Mouse (Mus musculus): ENCODE results near the gene Insm1.

Insm1 gene

DNA sequence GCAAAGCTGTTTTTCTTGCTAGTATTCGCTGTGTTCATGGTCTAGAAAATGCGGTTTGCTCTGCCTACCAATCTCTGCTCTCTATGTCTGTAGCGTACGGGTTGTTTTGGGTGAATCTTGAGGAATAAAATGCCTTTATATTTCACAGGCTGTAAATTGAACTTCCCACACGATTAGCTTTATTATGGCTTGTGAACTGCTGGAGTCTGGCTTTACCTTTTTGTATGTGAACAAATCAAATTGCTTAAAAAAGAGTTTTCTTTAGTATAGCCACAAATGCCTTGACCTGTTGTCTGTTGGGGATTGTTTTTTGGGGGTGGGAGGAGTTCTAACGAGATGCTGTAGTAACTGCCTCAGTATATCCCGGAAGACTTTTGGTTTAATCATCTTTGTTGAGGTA lies 2.4 kb downstream of the Insm1 start:
- DNase-seq (ENCODE audit: low spot score in 2 of 2), result no peak

DNA sequence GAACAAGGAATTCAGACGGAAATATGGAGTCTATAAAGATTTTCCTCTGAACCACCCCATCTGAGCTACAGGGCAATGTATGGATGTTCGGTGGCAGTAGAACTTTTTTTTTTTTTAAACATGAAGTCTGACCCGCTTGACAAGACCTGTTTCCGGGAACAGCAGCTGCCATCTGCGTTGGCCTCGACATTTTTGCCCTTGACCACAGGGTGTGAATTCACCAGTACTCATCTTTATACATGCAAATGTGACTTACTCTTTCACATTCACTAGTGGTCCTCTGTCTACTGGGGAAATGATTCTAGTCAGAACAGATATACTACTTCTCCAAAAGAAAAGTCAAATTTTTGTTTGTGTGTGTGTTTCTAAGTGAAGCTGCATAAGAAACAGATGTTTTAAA lies 4.1 kb downstream of the Insm1 start:
- no peak for DNase-seq (ENCODE audit: low spot score in 2 of 2)

DNA sequence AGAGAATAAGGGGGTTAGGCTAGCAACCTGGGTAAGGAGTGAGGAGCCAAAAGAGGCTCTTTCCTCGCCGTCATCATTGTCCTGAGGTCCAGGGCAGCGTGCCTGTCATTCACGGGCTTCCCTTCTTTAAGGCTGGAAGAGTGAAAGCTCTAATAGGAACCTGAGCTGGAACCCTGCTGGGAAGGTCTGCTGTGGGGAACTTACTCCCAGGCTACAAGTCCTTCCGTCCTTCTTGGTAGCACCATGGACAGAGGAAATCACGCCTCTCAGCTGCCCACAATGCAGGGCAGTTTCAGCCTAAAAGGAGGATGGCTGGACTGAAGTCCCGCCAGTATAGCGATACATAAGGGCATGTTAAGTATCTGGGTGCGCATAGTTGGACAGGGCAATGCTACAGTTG lies 4.8 kb downstream of the Insm1 start:
- peak in 1 of 2 experiments; percentile 21 for DNase-seq (ENCODE audit: low spot score in 2 of 2)

DNA sequence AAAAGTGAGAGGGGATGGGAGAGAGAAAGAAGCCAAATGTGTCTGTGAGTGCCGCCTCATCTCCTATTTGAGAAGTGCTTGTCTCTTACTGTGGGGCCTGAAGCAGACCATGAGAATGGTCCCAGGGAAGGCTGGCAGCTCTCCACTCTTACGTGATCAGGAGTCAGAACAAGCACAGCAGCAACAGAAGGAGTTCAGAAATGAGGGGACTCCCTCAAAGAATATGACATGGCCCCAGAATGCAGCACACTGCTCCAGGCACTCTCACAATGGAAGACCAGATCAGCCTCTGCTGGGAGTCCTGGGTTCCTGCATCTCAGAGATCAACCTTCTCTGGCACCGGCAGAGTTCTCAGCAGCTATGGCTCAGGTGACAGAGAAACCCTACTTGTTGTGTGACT lies 5.9 kb downstream of the Insm1 start:
- no peak for DNase-seq (ENCODE audit: low spot score in 2 of 2)

DNA sequence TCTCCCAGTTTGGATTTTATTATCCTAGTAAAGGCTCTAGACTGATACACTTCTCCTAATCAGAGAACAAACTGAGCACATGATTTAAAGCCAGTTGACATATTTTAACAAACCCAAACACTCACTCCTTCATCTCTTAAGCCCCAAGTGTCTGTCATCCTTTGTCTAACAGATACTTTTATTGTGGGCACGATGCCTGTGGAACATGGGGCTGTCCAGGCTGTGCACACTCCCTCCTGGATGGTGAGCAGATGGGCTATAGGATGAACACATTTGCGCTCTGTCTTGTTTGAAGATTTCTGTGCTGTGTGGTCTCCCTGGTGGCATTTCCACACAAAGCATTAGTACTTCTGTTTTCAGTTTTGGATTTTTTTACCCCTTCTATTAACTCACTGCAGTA lies 6.7 kb downstream of the Insm1 start:
- no peak for DNase-seq (ENCODE audit: low spot score in 2 of 2)

DNA sequence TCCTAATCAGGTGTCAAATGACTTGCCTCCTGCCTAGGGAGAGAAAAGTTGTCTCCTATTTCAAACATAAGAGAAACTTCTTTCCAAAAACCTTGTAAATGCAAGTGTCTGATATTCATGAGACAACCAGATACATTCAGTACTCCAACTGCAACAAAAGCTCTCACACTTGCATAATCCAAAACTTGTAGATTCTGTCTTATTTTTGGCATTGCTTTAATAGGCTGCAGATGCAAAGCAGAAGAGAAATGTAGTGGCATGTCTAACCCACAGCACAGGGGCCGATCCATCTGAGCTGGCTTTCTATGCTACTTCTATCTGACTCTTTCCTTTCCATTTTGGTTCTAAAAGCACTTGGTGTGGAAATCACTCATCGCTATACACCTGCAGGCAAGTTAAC lies 9.8 kb downstream of the Insm1 start:
- DNase-seq (ENCODE audit: low spot score in 2 of 2), result no peak

DNA sequence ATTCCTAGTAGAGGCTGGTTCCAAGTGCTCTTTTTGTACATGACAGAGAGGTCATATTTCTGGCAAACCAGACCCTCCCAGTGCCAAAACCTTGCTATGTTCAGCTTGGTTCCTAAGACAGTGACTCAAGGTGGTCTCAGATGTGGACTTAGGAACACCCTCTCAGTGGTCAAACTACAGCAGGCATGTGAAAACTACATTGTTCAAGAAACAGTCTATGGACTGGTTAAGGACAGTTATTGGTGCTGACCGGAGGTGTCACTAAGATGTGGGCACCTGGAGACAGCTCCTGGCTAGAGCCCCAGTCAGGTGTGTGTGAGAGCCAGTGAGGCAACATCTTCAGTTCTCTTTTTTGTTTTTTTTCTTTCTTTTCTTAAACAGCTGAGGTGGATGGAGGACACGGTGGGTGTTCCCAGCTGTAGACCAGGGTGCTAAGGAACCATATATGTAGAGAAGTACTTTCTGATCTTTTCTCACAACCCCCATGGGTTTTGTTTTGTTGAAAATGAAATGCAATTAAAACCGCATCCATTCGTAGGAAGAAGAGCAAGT lies 17.6 kb downstream of the Insm1 start:
- DNase-seq (ENCODE audit: low spot score in 2 of 2), result no peak

DNA sequence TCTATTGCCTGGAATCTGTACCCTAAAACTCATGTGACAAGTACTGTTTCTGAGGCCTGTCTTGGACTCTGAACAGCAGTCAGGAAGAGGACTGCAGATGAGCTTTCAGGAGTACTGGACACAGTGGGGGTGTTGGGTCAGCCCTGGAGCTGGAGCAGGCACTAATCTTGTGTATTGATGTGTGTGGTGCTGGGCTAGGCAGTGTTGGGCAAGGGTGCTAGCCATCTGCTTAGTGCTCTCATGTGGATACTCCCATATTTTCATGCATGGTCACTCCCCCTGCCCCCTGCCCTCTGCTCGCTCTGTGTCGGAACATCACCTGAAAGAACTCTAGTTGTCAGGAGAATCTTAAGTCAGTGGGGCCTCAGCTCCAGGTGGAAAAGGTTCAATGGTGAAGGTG lies 22.3 kb downstream of the Insm1 start:
- no peak for DNase-seq (ENCODE audit: low spot score in 2 of 2)

DNA sequence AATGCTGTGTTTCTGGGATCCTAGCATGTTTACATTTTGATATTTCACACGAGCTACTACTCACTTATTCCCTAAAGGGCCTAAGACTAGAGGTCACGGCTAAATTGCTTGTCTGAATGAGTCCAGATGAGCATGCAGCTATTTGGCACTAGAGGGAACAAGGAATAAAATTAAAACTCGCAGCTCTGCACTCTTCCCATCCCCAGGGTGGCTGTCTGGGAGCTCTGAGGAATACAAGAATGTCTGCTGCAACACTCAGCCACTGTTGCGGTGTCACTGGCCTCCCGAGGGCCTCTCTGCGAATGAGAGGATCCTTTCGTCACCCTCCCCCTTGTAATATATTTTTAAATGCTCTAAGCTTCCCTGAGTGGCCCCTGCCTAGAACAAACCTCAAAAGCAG lies 23.7 kb downstream of the Insm1 start:
- no peak for DNase-seq (ENCODE audit: low spot score in 2 of 2)

DNA sequence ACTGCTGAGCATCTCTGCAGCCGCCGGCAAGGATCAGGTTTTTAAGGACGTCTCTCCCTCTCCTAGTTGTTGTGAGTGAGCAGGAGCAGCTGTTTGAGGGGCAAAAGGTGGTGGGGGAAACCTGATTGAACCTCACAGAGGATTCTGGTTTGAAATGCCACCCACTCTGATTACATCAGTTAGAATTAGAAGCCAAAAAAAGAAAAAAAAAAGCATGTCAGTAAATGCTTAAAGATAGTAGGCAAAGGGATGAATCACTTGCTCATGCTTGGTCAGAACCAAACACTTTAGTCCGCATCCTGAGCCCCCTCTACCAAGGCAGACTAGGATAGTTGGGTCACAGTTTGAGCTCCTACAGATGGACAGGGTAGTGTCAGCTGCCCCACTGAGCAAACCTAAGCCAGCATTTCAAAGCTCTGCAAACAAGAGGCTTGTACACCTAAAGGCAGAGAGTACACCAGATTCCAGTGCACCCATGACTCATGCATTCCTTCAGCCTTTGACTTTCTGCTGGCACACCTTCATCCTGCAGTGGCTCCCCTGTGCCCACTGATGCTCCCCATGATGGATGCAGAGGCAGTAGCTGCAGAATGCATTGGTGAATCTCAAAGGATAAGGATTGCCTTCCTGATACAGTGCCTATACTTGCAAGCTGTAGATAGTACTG lies 24.8 kb downstream of the Insm1 start:
- no peak for DNase-seq (ENCODE audit: low spot score in 2 of 2)

DNA sequence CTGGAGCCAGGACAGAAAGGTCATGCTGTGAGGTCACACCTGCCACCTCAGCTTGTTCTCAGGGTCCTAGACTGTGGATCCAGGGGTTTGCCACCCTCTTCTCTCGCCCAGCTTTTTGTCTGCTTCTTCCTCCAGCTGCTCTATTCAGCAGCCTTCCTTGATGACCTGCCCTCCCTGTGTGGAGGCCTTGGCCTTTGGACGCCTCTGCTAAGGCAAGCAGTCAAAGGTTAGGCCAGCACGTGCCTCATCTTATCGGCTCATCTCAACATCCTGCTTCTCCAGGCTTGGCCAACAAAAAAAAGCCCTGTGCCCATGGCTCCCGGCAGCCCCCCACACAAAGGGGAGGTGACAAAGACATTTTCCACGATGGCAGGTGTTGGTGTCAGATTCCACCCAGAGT lies 25.9 kb downstream of the Insm1 start:
- DNase-seq (ENCODE audit: low spot score in 2 of 2), result no peak

DNA sequence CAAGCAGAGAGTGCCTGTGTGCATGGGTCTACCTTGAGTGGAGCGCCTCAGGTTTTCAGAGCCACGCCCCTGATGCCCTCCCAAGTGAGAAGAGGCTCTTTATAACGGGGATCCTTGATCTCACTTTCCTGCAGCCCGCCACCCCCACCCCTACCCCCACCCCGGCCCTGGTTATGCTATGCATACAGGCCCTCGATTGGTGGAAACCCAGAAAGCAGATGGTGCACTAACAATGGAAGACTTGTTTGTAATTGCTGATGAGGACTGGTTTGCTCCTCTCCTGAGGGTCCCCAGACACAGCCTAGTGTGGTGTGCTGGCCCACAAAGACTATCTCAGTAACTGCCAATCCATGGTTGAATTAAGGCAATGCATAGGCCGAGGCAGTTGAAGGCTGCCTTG lies 27.3 kb downstream of the Insm1 start:
- DNase-seq (ENCODE audit: low spot score in 2 of 2), result no peak

DNA sequence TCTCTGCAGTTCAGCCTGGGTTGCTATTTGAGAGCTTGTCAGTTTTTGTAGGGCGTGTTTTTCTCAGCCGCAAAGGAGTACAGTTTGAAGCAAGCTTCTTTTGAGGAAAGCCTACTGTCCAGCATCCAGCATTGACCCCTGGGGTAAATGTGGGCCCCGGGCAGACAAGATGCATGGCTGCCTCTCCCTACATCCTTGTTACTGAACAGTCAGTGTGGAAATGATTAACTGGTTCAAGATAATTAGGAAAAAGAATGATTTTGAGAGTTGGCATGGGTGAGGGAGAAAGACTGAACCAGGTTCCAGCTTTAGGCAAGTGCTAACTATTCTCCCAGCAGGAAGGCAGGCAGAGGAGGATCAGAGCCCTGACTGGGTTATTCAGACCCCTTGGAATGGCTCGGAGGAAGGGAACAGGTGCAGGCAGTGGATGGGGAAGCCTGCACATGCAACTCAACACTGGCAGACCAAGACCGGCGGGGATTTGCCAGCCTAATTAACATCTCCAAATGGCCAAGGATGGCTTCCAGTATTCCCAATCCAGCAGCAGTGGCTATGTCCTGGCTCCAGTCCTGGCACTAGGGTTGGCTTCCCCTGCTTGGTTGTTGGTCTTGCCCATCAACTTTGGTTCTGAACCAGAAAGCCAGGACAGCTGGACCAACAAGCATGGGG lies 28.6 kb downstream of the Insm1 start:
- no peak for DNase-seq (ENCODE audit: low spot score in 2 of 2)

DNA sequence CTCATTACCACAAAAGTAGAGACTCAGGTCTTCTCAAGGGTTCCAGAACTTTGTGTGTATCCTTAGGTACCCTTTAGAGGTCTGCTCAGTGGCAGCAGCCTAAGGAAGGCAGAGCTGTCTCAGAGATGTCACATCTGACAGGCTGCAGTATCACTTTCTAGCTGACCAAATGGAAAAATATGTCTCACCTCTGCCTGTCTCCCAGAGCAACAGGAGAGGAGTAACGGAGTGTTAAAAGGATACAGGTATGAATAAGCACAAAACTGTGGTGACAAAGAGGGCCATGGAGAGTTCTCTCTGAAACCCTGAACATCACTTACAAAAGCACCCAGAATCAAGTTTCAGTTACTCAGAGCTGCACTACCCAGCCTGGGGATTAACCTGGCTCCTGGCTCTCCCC lies 32.7 kb downstream of the Insm1 start:
- DNase-seq (ENCODE audit: low spot score in 2 of 2), result no peak

DNA sequence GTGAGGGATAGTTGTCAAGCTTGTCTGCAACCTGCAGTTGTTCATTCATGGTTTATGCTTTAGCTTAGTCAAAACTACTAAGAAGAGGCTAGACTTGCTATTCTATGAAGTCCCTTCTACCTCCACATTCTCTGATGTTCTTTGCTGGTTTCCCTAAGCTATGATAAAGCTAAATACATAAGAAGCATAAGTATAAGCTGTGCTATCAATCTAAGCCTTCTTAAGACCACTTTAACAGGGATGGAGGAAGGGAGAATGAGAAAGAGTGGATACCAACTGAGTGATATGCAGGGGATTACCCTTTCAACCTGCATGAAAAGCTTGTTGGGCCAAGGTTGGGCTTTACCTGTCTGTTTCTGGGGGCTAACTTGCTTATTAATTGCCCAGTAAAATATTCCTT lies 33.9 kb downstream of the Insm1 start:
- DNase-seq (ENCODE audit: low spot score in 2 of 2), result no peak

DNA sequence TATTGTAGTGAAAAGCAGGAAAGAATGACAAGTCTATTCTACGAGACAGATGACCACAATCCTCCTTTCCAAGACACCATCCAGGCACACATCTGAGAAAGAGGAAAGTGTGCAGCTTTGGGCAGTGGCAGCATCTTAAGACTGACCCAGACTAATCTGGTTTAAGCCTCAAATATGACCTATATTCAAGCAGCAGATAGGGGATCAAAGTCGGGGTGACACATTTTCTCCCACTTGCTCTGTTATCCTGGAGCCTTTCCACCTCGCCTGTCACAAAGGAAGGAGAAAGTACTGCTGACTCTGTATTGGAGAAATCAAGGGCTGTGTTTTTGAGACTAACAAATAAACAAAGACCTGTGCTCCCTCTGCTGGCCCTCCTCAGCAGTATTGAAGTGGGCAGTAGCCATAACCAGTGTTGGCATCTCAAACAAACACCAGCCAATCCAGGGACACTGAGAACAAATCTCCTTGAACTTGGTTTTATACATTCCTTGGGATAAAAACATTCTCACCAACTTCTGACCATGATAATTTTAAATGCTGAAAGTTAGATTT lies 34.7 kb downstream of the Insm1 start:
- no peak for DNase-seq (ENCODE audit: low spot score in 2 of 2)

DNA sequence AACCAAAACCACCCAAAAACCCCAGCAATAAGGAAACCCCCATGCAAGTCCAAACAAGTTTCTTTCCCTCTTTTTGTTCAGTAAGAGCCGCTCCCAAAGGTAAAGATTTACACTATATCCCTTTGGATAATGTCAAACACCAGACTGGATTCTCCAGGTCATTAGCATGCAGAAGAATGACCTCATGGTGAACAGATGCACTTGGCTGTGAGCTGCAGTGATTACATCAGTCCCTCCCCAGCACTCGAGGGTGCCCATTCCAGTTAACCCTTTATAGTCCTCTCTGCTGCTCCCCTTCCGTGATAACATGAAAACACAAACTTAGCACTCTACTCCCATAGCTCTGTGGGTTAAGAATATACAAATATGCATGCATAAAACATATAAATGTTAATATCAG lies 35.3 kb downstream of the Insm1 start:
- no peak for DNase-seq (ENCODE audit: low spot score in 2 of 2)

DNA sequence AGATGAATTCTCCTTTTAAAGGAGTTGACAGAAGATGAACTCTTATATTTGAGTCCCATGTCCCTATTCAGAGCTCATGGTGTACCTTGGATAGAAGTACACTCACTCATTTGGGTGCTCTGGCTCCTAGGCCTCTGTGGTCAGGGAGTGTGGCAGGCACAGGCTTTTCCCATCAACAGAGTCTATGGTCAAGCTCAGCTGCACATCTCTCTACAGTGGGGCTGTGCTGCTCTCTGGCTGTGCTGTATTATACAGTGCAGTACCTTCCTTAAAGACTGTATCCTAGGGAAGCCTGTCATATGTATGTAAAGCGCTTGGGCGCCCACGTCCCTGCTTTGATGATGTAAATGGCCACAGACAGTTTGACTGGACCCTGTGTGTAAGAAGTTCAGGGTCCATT lies 35.9 kb downstream of the Insm1 start:
- DNase-seq (ENCODE audit: low spot score in 2 of 2), result no peak

DNA sequence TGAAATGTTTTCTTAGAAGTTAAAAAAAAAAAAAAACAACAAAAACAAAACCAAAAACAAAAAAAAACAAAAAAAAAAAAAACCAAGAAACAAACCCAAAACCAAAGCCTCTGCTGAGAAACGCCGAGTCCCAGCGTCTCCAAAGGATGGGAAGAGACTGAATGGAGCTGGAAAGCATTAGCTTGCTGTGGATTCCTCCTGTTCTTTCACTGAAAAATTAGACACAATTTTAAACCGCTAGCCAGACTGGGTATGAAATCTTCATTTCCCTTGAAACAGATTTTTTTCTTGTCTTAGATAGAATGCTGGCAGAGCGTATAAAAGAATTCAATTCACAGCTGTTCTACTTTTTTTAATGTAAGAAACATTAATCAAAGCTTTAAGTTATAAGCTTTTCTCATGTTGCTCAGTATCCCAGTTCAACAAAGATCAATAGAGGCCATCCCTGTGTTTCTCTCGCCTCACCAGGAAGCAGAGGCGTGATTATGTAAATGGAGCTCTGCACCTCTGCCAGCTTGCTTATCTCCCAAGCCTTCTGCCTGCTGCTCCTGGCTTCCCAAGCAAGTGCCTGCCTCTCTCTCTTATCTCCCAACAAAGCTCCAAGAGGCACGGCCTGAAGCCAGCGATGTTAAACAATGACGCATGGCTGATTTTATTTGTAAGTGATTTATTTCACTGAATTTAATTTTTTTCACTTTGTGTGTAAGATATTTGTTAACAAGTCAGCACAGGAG lies 37.2 kb downstream of the Insm1 start:
- DNase-seq (ENCODE audit: low spot score in 2 of 2), result no peak

DNA sequence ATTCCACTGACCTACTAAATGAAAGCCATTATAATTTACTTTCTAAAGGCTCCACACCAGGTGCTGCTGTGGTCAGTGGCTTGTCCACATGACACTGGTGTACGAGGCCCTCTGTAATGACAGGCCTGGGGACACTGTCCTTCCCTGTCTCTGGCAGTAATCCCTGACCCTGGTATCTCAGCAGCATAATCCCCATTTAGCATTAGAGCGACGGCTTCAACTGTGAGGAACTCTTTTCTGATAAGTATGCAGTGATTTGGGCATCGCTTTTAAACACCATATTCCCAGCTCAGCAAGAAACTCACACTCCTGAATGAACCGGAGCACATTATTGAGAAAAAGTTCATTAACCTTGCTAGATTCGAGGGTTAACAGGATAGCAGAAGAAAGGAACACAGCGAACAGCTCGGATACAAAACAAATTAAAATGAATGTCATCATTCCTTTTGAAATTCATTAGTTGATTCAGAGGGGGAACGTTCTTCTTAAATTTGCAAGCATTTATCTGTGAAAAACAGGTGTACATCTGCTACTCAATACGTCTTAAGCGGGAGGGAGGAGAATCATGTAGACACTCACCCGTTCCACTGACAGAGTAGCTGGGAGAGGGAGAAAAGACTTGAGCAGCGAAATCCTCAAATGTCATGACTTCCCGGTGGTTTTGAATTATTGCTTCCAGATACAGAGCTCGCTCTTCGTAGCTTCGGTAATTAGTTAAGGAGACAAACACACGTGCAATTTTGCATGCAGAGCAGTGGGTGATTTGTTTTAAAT lies 38.3 kb downstream of the Insm1 start:
- DNase-seq (ENCODE audit: low spot score in 2 of 2), result no peak

DNA sequence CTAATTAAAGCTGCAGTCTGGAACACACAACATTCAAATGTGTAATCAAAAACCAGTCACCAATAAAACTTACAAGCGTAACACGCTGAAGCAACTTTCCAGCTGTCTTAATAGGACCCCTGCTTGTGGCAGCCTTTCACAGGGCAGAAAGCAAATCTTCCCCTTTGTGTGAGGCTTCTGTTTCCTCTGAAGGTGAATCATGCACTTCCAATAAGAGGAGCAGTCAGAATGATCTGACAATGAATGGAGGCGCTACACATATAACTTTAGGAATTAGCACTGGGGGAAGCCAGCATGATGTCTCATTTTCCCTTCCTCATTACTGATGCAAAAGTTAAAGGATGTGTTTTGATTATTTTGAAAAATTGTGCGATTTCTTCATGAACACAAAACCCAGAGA lies 39.4 kb downstream of the Insm1 start:
- no peak for DNase-seq (ENCODE audit: low spot score in 2 of 2)

DNA sequence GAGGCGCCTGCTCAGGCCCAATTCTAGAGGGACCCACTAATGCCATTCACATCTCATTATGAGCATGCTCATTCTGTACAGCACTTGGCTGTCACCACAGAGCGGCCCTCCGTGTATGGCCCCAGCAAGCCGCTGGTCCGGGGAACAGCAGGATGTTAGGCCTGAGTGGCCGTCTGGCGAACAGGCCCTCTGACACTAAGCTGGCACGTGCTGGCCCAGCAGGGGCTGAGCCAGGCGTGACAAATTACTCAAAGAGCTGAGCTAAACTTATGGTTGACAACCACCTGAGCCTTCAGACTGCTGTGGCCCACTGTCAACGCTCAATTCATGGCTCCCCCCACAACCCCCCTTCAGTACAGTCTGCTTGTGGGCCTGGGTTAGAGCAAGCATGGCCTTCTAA lies 40.5 kb downstream of the Insm1 start:
- no peak for DNase-seq (ENCODE audit: low spot score in 2 of 2)
